Mouse (Mus musculus) 3134 (cell line): ENCODE data around the gene Zfp459.
"Not testable (repeated sequence)": the region's sequence is repeated elsewhere in the genome, so short reads cannot be mapped to it uniquely, and the experiment has no call there.

Source experiments
- DNase-seq: peaks from one replicate; pipeline ENCODE4 v3.0.0-alpha.2; 2011; ENCODE audit warnings: low spot score; ENCODE audit not compliant: insufficient read length; ENCODE audit errors: extremely low read depth

The Zfp459 gene

GRCm38 (mm10) chr13:67421207-67421857 lies at the start of gene Zfp459:
Zfp459 (minus strand) TSS chr13:67421418.
- DNase-seq: no peak

DNA sequence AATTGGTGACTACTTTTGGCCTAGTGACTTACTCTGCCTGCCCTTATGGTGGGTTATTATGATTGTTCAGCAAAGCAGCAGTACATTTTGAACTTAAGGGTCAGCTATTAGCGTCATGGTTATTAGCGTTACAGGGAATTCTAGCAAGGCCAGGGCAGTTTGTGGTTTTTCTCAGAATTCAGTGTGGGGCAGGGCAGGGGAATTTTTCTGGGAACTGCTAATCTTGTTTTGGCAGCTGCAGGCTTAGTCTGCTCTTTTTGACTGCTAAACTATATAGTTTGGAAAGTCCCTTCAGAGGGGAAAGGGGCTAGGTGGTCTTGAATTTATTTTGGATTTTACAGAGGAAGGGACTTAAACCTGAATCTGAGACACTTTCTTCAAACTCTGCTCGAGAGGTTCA lies 48.1 kb upstream of the Zfp459 start:
- no peak for DNase-seq

GRCm38 (mm10) chr13:67463506-67464185 lies 42.4 kb upstream of the Zfp459 start:
- DNase-seq: not testable (repeated sequence)

DNA sequence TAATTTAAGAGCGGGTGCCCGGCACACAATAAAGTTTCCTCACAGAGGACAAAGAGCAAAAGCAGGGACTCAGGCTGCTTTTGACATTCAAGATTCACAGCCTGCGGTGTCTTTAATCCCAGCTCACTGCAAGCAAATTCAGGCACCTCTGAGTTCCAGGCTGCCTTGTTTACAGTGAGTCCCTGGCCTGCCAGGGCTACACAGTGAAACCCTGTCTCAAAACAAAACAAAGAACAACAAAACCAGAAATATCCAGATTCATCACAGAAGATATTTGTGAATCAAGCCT lies 30.7 kb upstream of the Zfp459 start:
- DNase-seq: no peak

DNA sequence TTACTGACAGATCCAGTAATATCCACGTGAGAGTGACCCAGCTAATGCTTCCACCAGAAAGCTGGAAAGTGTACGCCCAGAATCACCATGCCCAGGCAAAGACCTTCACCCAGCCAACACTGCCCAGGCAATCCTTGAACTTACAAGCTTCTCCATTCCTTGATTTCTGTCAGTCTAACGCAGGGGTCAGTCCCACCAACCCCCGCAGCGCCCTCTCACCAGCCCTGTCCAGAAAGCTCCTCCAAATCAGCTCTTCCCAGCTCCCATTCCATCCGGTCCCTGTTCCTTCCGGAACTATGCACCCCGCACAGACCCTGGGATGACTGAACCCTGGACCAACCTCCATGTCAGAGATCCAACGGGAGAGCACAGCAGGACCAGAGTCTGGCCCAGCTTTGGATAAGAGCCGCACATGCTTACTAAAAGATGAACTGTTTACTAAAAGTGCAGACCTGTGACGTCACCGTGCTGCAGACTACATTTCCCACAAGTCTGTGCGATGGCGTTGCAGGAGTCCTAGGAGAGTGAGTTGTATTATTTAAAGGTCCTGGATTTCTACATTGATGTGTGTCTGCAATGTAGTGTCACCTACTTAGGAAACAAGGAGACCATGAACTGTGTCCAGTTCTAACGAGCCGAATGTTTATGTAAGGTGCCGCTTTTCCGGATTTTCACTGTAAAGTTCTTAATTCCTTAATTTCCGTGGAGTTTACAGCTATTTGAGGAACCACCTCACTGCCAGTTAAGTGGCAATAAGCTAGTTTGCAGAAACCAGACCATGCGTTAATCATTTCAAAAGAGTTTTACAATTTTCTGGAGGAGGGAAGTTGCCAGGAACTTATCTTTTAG lies 30.2 kb upstream of the Zfp459 start, which contains the start of gene Zfp874a:
Zfp874a (minus strand) TSS at position 453 of the 849 bp plus-strand sequence.
- peak; percentile 72 for DNase-seq

- not testable (repeated sequence) for DNase-seq
Observed at GRCm38 (mm10) chr13:67437095-67437494, 15.9 kb upstream of the Zfp459 start.

GRCm38 (mm10) chr13:67428116-67428515 lies 6.9 kb upstream of the Zfp459 start:
- DNase-seq: no peak

GRCm38 (mm10) chr13:67425699-67426098 lies 4.5 kb upstream of the Zfp459 start:
- DNase-seq: not testable (repeated sequence)

- not testable (repeated sequence) for DNase-seq
Observed at GRCm38 (mm10) chr13:67422532-67422931, 1.3 kb upstream of the Zfp459 start.

DNA sequence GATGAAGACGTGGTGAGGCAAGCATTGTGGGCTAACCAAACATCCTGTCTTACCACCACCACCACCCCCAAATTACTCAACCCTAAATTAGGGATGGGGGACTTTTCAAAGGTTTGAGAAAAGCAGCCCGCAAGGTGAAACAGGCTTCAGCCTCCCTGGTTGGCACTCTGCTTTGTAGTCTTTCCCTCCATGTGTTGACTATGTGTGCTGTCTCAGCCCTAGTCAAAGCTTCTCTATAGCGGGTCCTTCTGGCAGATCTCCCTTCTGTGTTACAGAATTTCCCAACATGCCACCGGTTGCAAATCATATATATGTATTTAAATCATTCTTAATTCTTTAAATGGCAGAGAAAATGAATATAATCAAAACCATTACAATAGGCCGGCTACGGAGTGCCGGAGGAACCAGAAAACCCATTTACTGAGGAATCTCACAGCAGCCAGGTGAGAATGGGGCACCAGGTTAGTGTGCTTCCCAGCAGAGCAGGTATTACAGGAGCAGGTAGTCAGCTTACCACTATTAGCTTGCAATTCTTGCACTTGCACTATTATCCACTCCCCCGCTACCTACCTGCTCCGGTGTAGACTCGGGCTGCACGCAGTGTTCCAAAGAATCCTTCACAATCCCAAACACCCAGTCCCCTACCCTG lies 536 bp downstream of the Zfp459 start:
- no peak for DNase-seq

GRCm38 (mm10) chr13:67416811-67417210 lies 4.4 kb downstream of the Zfp459 start:
- no peak for DNase-seq

DNA sequence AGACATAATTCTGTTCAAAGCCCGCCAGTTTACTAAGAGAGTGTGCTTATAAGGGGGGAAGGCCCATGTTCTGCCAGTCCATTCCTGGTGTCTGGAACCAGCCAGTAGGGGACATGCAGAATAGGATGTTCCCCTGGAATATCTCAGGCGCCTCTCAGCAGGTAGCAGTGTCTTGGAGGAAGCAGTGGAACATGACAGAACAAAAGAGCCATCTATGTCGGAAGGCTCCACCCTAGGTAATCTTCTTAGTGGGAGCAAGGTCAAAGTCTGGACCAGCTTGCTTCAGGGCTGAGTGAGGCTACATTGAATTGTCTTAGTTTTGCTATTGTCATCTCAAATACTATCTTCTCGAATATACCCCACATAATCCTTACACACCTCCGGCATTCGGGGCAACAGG lies 5.5 kb downstream of the Zfp459 start:
- no peak for DNase-seq

DNA sequence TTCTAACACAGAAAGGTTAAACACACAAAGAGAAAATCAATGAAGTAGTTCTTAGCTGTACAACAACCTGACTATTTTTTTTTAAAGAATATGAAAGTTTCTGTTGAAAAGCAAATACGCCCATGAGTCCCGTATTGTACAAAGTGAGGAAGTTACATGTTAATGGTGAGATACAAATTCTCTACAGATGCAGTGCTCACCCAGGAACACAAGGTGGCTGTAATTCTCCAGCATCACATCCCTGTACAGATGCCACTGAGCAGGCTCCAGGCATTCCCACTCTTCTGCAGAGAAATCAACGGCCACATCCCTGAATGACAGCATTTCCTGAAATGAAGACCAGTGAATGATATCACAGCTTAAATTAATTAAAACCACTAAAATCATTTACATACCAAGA lies 7.6 kb downstream of the Zfp459 start:
- not testable (repeated sequence) for DNase-seq

DNA sequence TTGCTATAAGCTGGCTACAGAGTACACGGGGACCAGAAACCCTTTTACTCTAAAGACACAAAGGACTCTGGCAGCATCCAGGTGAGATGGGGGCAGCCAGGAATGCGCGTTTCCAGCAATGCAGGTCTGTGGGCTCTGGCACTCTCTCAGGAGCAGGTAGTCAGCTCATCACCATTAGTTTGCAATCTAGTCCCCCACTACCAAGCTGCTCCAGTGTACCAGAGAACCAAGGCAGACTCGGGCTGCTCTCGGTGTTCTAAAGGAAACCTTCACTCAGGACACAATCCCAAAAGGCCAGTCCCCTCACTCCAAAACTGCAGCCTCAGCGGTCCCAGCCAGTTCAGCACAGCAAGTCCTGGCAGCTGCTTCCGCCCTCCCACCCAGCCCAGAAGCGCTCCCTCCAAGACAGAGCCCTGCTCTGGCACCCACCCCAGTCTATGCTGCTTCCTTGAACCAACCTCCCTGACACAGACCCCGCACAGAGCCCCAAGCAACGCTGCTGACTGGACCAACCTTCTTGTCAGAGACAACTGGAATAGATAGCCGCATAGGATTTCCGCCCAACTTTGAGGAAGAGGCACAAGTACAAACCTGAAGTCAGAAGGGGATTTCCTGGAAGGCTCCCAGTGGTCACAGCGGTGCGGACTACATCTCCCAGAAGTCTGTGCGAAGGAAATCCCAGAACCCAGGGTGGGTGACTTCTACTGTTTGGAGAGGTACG lies 21.9 kb downstream of the Zfp459 start, which contains the start of gene Zfp429:
Zfp429 (minus strand) TSS at position 637 of the 721 bp plus-strand sequence.
- DNase-seq: peak; percentile 57

DNA sequence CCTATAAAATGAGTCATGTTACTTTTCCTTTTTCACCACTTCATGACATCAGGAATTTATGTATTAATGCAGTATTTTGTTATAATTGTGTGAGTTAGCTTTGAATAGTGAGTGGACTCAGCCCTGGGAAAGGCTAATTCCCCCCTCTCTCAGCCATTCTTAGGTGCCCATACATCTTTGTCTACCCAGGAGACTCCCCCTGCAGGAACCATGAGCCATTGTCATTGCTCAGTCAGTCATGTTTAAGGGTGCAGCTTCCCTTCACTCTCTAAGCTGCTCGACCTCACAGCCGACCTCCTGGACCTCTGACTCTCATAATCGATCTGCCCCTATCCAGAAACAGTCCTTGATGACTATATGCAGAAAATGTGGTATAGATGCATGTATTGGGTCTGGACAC lies 45.0 kb downstream of the Zfp459 start:
- not testable (repeated sequence) for DNase-seq

DNA sequence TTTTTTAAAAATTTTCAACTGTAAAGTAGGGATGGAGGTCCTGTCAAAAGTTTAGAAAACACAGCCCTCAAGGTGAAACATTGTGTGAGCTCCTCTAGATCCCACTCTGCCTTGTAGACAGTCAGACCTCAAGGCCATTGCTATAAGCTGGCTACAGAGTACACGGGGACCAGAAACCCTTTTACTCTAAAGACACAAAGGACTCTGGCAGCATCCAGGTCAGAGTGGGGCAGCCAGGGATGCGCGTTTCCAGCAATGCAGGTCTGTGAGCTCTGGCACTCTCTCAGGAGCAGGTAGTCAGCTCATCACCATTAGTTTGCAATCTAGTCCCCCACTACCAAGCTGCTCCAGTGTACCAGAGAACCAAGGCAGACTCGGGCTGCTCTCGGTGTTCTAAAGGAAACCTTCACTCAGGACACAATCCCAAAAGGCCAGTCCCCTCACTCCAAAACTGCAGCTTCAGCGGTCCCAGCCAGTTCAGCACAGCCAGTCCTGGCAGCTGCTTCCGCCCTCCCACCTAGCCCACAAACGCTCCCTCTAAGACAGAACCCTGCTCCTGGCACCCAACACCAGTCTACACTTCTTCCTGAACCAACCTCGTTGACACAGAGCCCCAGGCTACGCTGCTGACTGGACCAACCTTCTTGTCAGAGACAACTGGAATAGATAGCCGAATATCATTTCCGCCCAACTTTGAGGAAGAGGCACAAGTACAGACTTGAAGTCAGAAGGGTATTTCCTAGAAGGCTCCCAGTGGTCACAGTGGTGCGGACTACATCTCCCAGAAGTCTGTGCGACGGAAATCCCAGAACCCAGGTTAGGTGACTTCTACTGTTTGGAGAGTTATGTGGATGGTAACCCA lies 45.9 kb downstream of the Zfp459 start, which contains the start of the genes Gm28041 and Zfp456:
Gm28041 (minus strand) TSS at position 684 of the 862 bp plus-strand sequence.
Zfp456 (minus strand) TSS at position 761 of the 862 bp plus-strand sequence.
- peak; percentile 57 for DNase-seq

GRCm38 (mm10) chr13:67360131-67360744 lies 61.0 kb downstream of the Zfp459 start, which contains the start of the genes Gm28044 and Zfp953:
Gm28044 (minus strand) TSS chr13:67360536.
Zfp953 (minus strand) TSS chr13:67360605.
- DNase-seq: peak; percentile 66
